Mouse (Mus musculus): Measurements from ENCODE around the gene Ift57. TPM values are rescaled to one million over a fixed set of nuclear protein-coding genes. Genes with fewer than 3 reads are reported as not detected.

Gene Ift57
- polyA plus RNA-seq, 1 experiment from 2014 or later, result 34.1 TPM

GRCm38 (mm10) chr16:49768491-49769031, 69.5 kb downstream of the Ift57 start:
- WGBS, result 75% methylated on average over 4 of the region's 4 CpGs
- DNase-seq (ENCODE audit: low spot score, missing footprints), result no peak

GRCm38 (mm10) chr16:49769831-49770261, 70.8 kb downstream of the Ift57 start:
- H3K4me3 ChIP-seq (ENCODE audit: low read depth, low read length), result no peak overlapping the region

More at GRCm38 (mm10) chr16:49768491-49769031, 69.5 kb downstream of the Ift57 start:
- Histone ChIP-seq H3K36me3 (ENCODE audit: control insufficient read depth, insufficient read depth, low read length) (no peaks in the 10 kb centered on the region; the same call in 1 of the 2 replicates), H3K27me3 (ENCODE audit: control insufficient read depth, insufficient read depth, low read length) (no peaks in the 10 kb centered on the region), H3K4me1 (ENCODE audit: control insufficient read depth, insufficient read depth, low read length) (no peaks in the 10 kb centered on the region; the same call in 1 of the 2 replicates), H3K27ac (ENCODE audit: low read depth, low read length) (no peak overlapping the region), H3K4me3 (ENCODE audit: low read depth, low read length) (no peak overlapping the region), H3K9me3 (ENCODE audit: control insufficient read depth, low read length) (no peaks in the 10 kb centered on the region), H3K9ac (ENCODE audit: low read length) (no peak overlapping the region), H3K4me2 (no peak overlapping the region)
- no peak for ATAC-seq (ENCODE audit: low FRiP score)

GRCm38 (mm10) chr16:49770320-49771189, 71.5 kb downstream of the Ift57 start:
- ATAC-seq (ENCODE audit: low FRiP score), result no peak
- 93% methylated on average over 12 of the region's 12 CpGs for WGBS
- DNase-seq (ENCODE audit: low spot score, missing footprints), result no peak

More at GRCm38 (mm10) chr16:49769831-49770261, 70.8 kb downstream of the Ift57 start:
- H3K9ac ChIP-seq (ENCODE audit: low read length), result no peak overlapping the region
- no peaks in the 10 kb centered on the region for H3K9me3 ChIP-seq (ENCODE audit: control insufficient read depth, low read length)
- DNase-seq (ENCODE audit: low spot score, missing footprints) (no peak), ATAC-seq (ENCODE audit: low FRiP score) (no peak)
- H3K4me1 ChIP-seq (ENCODE audit: control insufficient read depth, insufficient read depth, low read length), result no peaks in the 10 kb centered on the region; the same call in 1 of the 2 replicates
- no peak overlapping the region for H3K27ac ChIP-seq (ENCODE audit: low read depth, low read length)
- no peaks in the 10 kb centered on the region; the same call in 1 of the 2 replicates for H3K36me3 ChIP-seq (ENCODE audit: control insufficient read depth, insufficient read depth, low read length)
- no peak overlapping the region for H3K4me2 ChIP-seq
- no peaks in the 10 kb centered on the region for H3K27me3 ChIP-seq (ENCODE audit: control insufficient read depth, insufficient read depth, low read length)
- WGBS, result 89% methylated on average over 2 of the region's 2 CpGs

GRCm38 (mm10) chr16:49771609-49772396, 72.8 kb downstream of the Ift57 start:
- H3K4me2 ChIP-seq, result no peak overlapping the region
- no peak overlapping the region for H3K27ac ChIP-seq (ENCODE audit: low read depth, low read length)
- 89% methylated on average over 7 of the region's 7 CpGs for WGBS
- ATAC-seq (ENCODE audit: low FRiP score) (no peak), DNase-seq (ENCODE audit: low spot score, missing footprints) (no peak)
- H3K4me3 ChIP-seq (ENCODE audit: low read depth, low read length), result no peak overlapping the region
- H3K4me1 ChIP-seq (ENCODE audit: control insufficient read depth, insufficient read depth, low read length), result no peaks in the 10 kb centered on the region; the same call in 1 of the 2 replicates
- no peaks in the 10 kb centered on the region for H3K27me3 ChIP-seq (ENCODE audit: control insufficient read depth, insufficient read depth, low read length)
- no peak overlapping the region for H3K9ac ChIP-seq (ENCODE audit: low read length)
- H3K36me3 ChIP-seq (ENCODE audit: control insufficient read depth, insufficient read depth, low read length), result no peaks in the 10 kb centered on the region
- no peaks in the 10 kb centered on the region for H3K9me3 ChIP-seq (ENCODE audit: control insufficient read depth, low read length)

More at GRCm38 (mm10) chr16:49770320-49771189, 71.5 kb downstream of the Ift57 start:
- H3K9ac ChIP-seq (ENCODE audit: low read length), result no peak overlapping the region
- no peak overlapping the region for H3K4me2 ChIP-seq
- no peaks in the 10 kb centered on the region; the same call in 1 of the 2 replicates for H3K4me1 ChIP-seq (ENCODE audit: control insufficient read depth, insufficient read depth, low read length)
- H3K36me3 ChIP-seq (ENCODE audit: control insufficient read depth, insufficient read depth, low read length), result no peaks in the 10 kb centered on the region
- no peaks in the 10 kb centered on the region for H3K27me3 ChIP-seq (ENCODE audit: control insufficient read depth, insufficient read depth, low read length)
- H3K9me3 ChIP-seq (ENCODE audit: control insufficient read depth, low read length), result no peaks in the 10 kb centered on the region
- H3K4me3 ChIP-seq (ENCODE audit: low read depth, low read length), result no peak overlapping the region
- H3K27ac ChIP-seq (ENCODE audit: low read depth, low read length), result no peak overlapping the region

GRCm38 (mm10) chr16:49772576-49772975, 73.5 kb downstream of the Ift57 start:
- Histone ChIP-seq H3K27ac (ENCODE audit: low read depth, low read length) (no peak overlapping the region), H3K27me3 (ENCODE audit: control insufficient read depth, insufficient read depth, low read length) (no peaks in the 10 kb centered on the region), H3K9me3 (ENCODE audit: control insufficient read depth, low read length) (no peaks in the 10 kb centered on the region), H3K9ac (ENCODE audit: low read length) (no peak overlapping the region), H3K4me3 (ENCODE audit: low read depth, low read length) (no peak overlapping the region), H3K36me3 (ENCODE audit: control insufficient read depth, insufficient read depth, low read length) (no peaks in the 10 kb centered on the region), H3K4me2 (no peak overlapping the region), H3K4me1 (ENCODE audit: control insufficient read depth, insufficient read depth, low read length) (no peaks in the 10 kb centered on the region; the same call in 1 of the 2 replicates)
- 74% methylated on average over 1 of the region's 1 CpGs for WGBS
- ATAC-seq (ENCODE audit: low FRiP score), result no peak
- DNase-seq (ENCODE audit: low spot score, missing footprints), result no peak

GRCm38 (mm10) chr16:49773068-49773467, 74.0 kb downstream of the Ift57 start:
- no peak overlapping the region for H3K4me2 ChIP-seq
- H3K27ac ChIP-seq (ENCODE audit: low read depth, low read length), result no peak overlapping the region
- no peaks in the 10 kb centered on the region for H3K27me3 ChIP-seq (ENCODE audit: control insufficient read depth, insufficient read depth, low read length)
- no peak for DNase-seq (ENCODE audit: low spot score, missing footprints)
- no peaks in the 10 kb centered on the region for H3K36me3 ChIP-seq (ENCODE audit: control insufficient read depth, insufficient read depth, low read length)
- 89% methylated on average over 1 of the region's 1 CpGs for WGBS
- no peak for ATAC-seq (ENCODE audit: low FRiP score)
- no peak overlapping the region for H3K9ac ChIP-seq (ENCODE audit: low read length)
- H3K4me3 ChIP-seq (ENCODE audit: low read depth, low read length), result no peak overlapping the region
- no peaks in the 10 kb centered on the region; the same call in 1 of the 2 replicates for H3K4me1 ChIP-seq (ENCODE audit: control insufficient read depth, insufficient read depth, low read length)
- no peaks in the 10 kb centered on the region for H3K9me3 ChIP-seq (ENCODE audit: control insufficient read depth, low read length)

GRCm38 (mm10) chr16:49774059-49775001, 75.3 kb downstream of the Ift57 start:
- 91% methylated on average over 18 of the region's 18 CpGs for WGBS
- DNase-seq (ENCODE audit: low spot score, missing footprints) (no peak), ATAC-seq (ENCODE audit: low FRiP score) (no peak)
- no peaks in the 10 kb centered on the region for H3K9me3 ChIP-seq (ENCODE audit: control insufficient read depth, low read length)
- no peaks in the 10 kb centered on the region for H3K4me1 ChIP-seq (ENCODE audit: control insufficient read depth, insufficient read depth, low read length)
- H3K36me3 ChIP-seq (ENCODE audit: control insufficient read depth, insufficient read depth, low read length), result no peaks in the 10 kb centered on the region
- H3K4me3 ChIP-seq (ENCODE audit: low read depth, low read length), result no peak overlapping the region
- no peak overlapping the region for H3K4me2 ChIP-seq
- no peaks in the 10 kb centered on the region for H3K27me3 ChIP-seq (ENCODE audit: control insufficient read depth, insufficient read depth, low read length)
- no peak overlapping the region for H3K27ac ChIP-seq (ENCODE audit: low read depth, low read length)
- no peak overlapping the region for H3K9ac ChIP-seq (ENCODE audit: low read length)

All from midbrain, embryonic 11.5 days (tissue).